Mouse (Mus musculus): ENCODE data around the gene Creg1. TPM values are rescaled to one million over a fixed set of nuclear protein-coding genes. Genes with fewer than 3 reads are reported as not detected.
A peak's percentile ranks its signal among the peaks of the same experiment; 100 is the strongest.
"Not testable (repeated sequence)": the region's sequence is repeated elsewhere in the genome, so short reads cannot be mapped to it uniquely, and the experiment has no call there.

Gene Creg1
- polyA plus RNA-seq, 1 experiment from 2014 or later, result 289 TPM

- no peak for ATAC-seq
- Histone ChIP-seq H3K9ac (replicated peaks) (no peak overlapping the region), H3K9me3 (ENCODE audit: low read length) (no peaks in the 10 kb centered on the region), H3K4me2 (ENCODE audit: low read depth, low read length) (no peak overlapping the region), H3K4me3 (ENCODE audit: low read depth, low read length) (no peak overlapping the region), H3K36me3 (replicated peaks; ENCODE audit: insufficient read depth, low read length) (no peaks in the 10 kb centered on the region), H3K27ac (ENCODE audit: low read depth) (no peak overlapping the region), H3K27me3 (ENCODE audit: insufficient read depth, low read length) (no peaks in the 10 kb centered on the region), H3K4me1 (ENCODE audit: insufficient read depth) (peaks cover 36% of the 10 kb centered on the region)
- TF ChIP-seq EP300 (IDR thresholded peaks at IDR 0.05; ENCODE audit: low read depth) (no peak), CTCF (IDR thresholded peaks at IDR 0.05; ENCODE audit: low read depth) (peak; percentile 43)
- DNase-seq, result no peak
- 63% methylated on average over 3 of the region's 3 CpGs for WGBS (ENCODE audit: insufficient replicate concordance)
These were observed 1.8 kb upstream of the Creg1 start for GRCm38 (mm10) chr1:165761522-165762305.

- not testable (repeated sequence) for H3K4me3 ChIP-seq (ENCODE audit: low read depth, low read length); H3K36me3 ChIP-seq (replicated peaks; ENCODE audit: insufficient read depth, low read length); H3K9ac ChIP-seq (replicated peaks); H3K9me3 ChIP-seq (ENCODE audit: low read length); ATAC-seq; DNase-seq; H3K27me3 ChIP-seq (ENCODE audit: insufficient read depth, low read length)
- H3K4me2 ChIP-seq (ENCODE audit: low read depth, low read length), result peak overlapping the region; percentile 91
- H3K27ac ChIP-seq (ENCODE audit: low read depth), result 0 out of 2 replicates have a peak overlapping the region, but pooled peaks have one; percentile 99
- H3K4me1 ChIP-seq (ENCODE audit: insufficient read depth), result peaks cover 44% of the 10 kb centered on the region
- WGBS (ENCODE audit: insufficient replicate concordance), result 31% methylated on average over 2 of the region's 2 CpGs
These were observed 1.0 kb upstream of the Creg1 start for GRCm38 (mm10) chr1:165762498-165762897.

GRCm38 (mm10) chr1:165762914-165763634 lies 472 bp upstream of the Creg1 start:
- Histone ChIP-seq H3K27me3 (ENCODE audit: insufficient read depth, low read length) (no peaks in the 10 kb centered on the region), H3K9me3 (ENCODE audit: low read length) (no peaks in the 10 kb centered on the region), H3K4me2 (ENCODE audit: low read depth, low read length) (peak overlapping the region; percentile 91), H3K9ac (replicated peaks) (peak overlapping the region; percentile 97), H3K4me3 (ENCODE audit: low read depth, low read length) (peak overlapping the region; percentile 93), H3K36me3 (replicated peaks; ENCODE audit: insufficient read depth, low read length) (no peaks in the 10 kb centered on the region), H3K4me1 (ENCODE audit: insufficient read depth) (peaks cover 45% of the 10 kb centered on the region), H3K27ac (ENCODE audit: low read depth) (peak overlapping the region; percentile 99)
- WGBS (ENCODE audit: insufficient replicate concordance), result 8% methylated on average over 14 of the region's 14 CpGs
- DNase-seq (no peak), ATAC-seq (0 out of 2 replicates have a peak, but pooled peaks have one; percentile 1)
- TF ChIP-seq CTCF (IDR thresholded peaks at IDR 0.05; ENCODE audit: low read depth), result no peak
- TF ChIP-seq EP300 (IDR thresholded peaks at IDR 0.05; ENCODE audit: low read depth), result no peak

- Histone ChIP-seq H3K27ac (ENCODE audit: low read depth) (peak overlapping the region; percentile 99), H3K36me3 (replicated peaks; ENCODE audit: insufficient read depth, low read length) (peaks cover 2% of the 10 kb centered on the region; the same call in 1 of the 2 replicates), H3K9me3 (ENCODE audit: low read length) (no peaks in the 10 kb centered on the region), H3K9ac (replicated peaks) (peak overlapping the region; percentile 97), H3K27me3 (ENCODE audit: insufficient read depth, low read length) (no peaks in the 10 kb centered on the region), H3K4me2 (ENCODE audit: low read depth, low read length) (peak overlapping the region; percentile 91), H3K4me3 (ENCODE audit: low read depth, low read length) (peak overlapping the region; percentile 93), H3K4me1 (ENCODE audit: insufficient read depth) (peaks cover 57% of the 10 kb centered on the region)
- ATAC-seq, result no peak
- WGBS (ENCODE audit: insufficient replicate concordance), result 39% methylated on average over 9 of the region's 9 CpGs
- no peak for DNase-seq
- TF ChIP-seq EP300 (IDR thresholded peaks at IDR 0.05; ENCODE audit: low read depth), result no peak
- TF ChIP-seq CTCF (IDR thresholded peaks at IDR 0.05; ENCODE audit: low read depth), result no peak
These were observed 1.0 kb downstream of the Creg1 start for GRCm38 (mm10) chr1:165764571-165764970.

- H3K4me1 ChIP-seq (ENCODE audit: insufficient read depth), result peaks cover 61% of the 10 kb centered on the region
- H3K36me3 ChIP-seq (replicated peaks; ENCODE audit: insufficient read depth, low read length), result peaks cover 6% of the 10 kb centered on the region; the same call in 1 of the 2 replicates
- H3K27me3 ChIP-seq (ENCODE audit: insufficient read depth, low read length), result no peaks in the 10 kb centered on the region
- WGBS (ENCODE audit: insufficient replicate concordance), result 66% methylated on average over 11 of the region's 11 CpGs
- no peak for TF ChIP-seq EP300 (IDR thresholded peaks at IDR 0.05; ENCODE audit: low read depth)
- TF ChIP-seq CTCF (IDR thresholded peaks at IDR 0.05; ENCODE audit: low read depth), result no peak
- DNase-seq, result no peak
- no peaks in the 10 kb centered on the region for H3K9me3 ChIP-seq (ENCODE audit: low read length)
- no peak for ATAC-seq
- peak overlapping the region; percentile 99 for H3K27ac ChIP-seq (ENCODE audit: low read depth)
- peak overlapping the region; percentile 91 for H3K4me2 ChIP-seq (ENCODE audit: low read depth, low read length)
- H3K4me3 ChIP-seq (ENCODE audit: low read depth, low read length), result peak overlapping the region; percentile 93
- peak overlapping the region; percentile 97 for H3K9ac ChIP-seq (replicated peaks)
These were observed 1.5 kb downstream of the Creg1 start for GRCm38 (mm10) chr1:165765041-165765440.

GRCm38 (mm10) chr1:165765651-165766294 lies 2.2 kb downstream of the Creg1 start:
- H3K4me3 ChIP-seq (ENCODE audit: low read depth, low read length), result peak overlapping the region; percentile 93
- H3K4me2 ChIP-seq (ENCODE audit: low read depth, low read length), result peak overlapping the region; percentile 91
- 61% methylated on average over 17 of the region's 17 CpGs for WGBS (ENCODE audit: insufficient replicate concordance)

More at GRCm38 (mm10) chr1:165765651-165766294, 2.2 kb downstream of the Creg1 start:
- TF ChIP-seq CTCF (IDR thresholded peaks at IDR 0.05; ENCODE audit: low read depth), result 0 out of 2 replicates have a peak, but pooled peaks have one; percentile 11
- TF ChIP-seq EP300 (IDR thresholded peaks at IDR 0.05; ENCODE audit: low read depth), result no peak
- Histone ChIP-seq H3K27me3 (ENCODE audit: insufficient read depth, low read length) (no peaks in the 10 kb centered on the region), H3K4me1 (ENCODE audit: insufficient read depth) (peaks cover 64% of the 10 kb centered on the region), H3K36me3 (replicated peaks; ENCODE audit: insufficient read depth, low read length) (peaks cover 14% of the 10 kb centered on the region), H3K27ac (ENCODE audit: low read depth) (peak overlapping the region; percentile 99), H3K9me3 (ENCODE audit: low read length) (no peaks in the 10 kb centered on the region), H3K9ac (replicated peaks) (peak overlapping the region; percentile 97)
- no peak for DNase-seq
- no peak for ATAC-seq
